Mouse (Mus musculus): ENCODE data around the gene E030018B13Rik.

E030018B13Rik gene

GRCm38 (mm10) chr7:63936188-63936985, 19.7 kb downstream of the E030018B13Rik start:
- peak; percentile 76 for DNase-seq (ENCODE audit: extremely low read depth, insufficient read length, low spot score)

DNA sequence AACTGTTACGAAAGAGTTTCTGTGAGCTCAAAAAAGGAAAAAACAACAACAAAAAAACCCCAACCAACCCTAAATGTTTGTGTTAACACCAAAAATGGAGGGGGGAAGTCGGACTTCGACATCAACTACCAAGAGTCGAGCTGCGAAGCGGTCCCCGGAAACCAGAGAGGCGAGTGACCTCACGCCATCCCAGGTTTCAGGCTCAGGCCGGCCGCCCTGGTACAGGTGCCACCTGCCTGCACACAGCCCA, 20.3 kb downstream of the E030018B13Rik start:
- no peak for DNase-seq (ENCODE audit: extremely low read depth, insufficient read length, low spot score)

- DNase-seq (ENCODE audit: extremely low read depth, insufficient read length, low spot score): peak; percentile 90
These were observed 20.8 kb downstream of the E030018B13Rik start for GRCm38 (mm10) chr7:63937236-63938065.

- DNase-seq (ENCODE audit: extremely low read depth, insufficient read length, low spot score): no peak
These were observed 21.6 kb downstream of the E030018B13Rik start for GRCm38 (mm10) chr7:63938066-63938913.

GRCm38 (mm10) chr7:63938914-63939396, 22.3 kb downstream of the E030018B13Rik start, which contains the start of gene Klf13:
Gene Klf13 (minus strand): TSS chr7:63938915.
- peak; percentile 100 for DNase-seq (ENCODE audit: extremely low read depth, insufficient read length, low spot score)

DNA sequence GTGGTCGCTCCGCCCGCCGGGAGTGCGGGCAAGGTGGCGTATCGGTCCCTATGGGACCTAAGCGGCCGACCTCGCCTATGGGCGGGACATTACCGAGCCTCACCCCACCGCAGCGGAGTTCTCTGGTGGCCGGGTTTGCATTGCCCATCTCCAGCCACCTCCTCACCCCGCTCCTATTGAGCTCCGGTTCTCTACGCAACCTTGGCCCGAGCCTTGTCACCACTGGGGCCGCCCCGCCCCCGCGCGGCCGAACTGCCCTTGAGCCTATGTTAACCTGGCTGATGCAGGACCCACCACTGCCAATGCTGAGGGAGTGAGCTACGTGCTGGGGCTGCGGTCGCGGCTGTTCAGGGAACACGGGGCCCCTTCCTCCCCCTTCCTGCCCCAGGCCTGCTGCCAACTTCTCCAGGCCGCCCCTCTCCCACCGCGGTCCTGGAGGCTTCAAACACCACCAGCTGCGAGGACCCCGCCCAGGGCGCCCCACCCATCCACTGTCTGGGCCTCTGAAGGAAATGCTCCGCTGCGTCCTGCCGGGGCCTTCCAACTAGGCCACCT, 22.8 kb downstream of the E030018B13Rik start:
- peak; percentile 93 for DNase-seq (ENCODE audit: extremely low read depth, insufficient read length, low spot score)

- peak; percentile 62 for DNase-seq (ENCODE audit: extremely low read depth, insufficient read length, low spot score)
These were observed 23.7 kb downstream of the E030018B13Rik start for GRCm38 (mm10) chr7:63940321-63940720.

GRCm38 (mm10) chr7:63941050-63941449, 24.4 kb downstream of the E030018B13Rik start:
- no peak for DNase-seq (ENCODE audit: extremely low read depth, insufficient read length, low spot score)

DNA sequence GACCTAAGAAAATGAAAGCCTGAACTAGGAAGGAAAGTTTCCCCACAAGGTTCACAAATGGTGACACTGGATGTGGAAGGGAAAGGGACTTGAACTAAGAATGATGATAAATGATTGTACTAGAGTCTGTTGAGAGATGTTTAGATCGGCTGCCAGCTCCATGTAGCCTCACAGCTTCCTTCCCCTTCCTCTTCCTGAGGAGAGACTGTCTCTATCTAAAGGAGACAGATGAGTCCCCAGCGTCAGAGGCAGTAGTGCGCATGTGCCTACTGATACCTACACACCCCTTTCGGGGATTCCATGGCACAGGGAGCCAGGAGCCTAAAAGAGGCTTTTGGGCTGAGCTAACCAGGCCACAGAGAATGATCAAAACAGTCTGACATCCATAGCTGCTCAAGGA, 24.8 kb downstream of the E030018B13Rik start:
- DNase-seq (ENCODE audit: extremely low read depth, insufficient read length, low spot score): no peak

DNA sequence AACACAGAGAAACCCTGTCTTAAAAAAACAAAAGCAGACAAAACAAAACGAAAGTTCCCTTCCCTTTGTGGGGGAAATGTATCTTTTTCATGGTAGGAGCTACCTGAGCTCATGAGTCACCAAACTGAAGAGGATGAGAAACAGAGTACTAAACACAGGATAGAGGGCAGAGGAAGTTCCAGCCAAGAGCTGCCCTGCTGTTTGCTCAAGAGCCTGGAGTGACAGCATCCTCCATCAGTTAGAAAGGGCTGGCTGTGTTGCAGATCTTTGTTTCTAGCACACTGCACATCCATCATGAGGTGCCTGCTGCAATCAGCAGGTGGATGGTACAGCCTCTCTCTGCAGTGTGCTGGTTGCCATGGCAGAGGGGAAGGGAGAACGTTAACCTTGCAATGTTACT, 27.3 kb downstream of the E030018B13Rik start:
- DNase-seq (ENCODE audit: extremely low read depth, insufficient read length, low spot score): no peak

- no peak for DNase-seq (ENCODE audit: extremely low read depth, insufficient read length, low spot score)
These were observed 31.1 kb downstream of the E030018B13Rik start for GRCm38 (mm10) chr7:63947514-63948487.

DNA sequence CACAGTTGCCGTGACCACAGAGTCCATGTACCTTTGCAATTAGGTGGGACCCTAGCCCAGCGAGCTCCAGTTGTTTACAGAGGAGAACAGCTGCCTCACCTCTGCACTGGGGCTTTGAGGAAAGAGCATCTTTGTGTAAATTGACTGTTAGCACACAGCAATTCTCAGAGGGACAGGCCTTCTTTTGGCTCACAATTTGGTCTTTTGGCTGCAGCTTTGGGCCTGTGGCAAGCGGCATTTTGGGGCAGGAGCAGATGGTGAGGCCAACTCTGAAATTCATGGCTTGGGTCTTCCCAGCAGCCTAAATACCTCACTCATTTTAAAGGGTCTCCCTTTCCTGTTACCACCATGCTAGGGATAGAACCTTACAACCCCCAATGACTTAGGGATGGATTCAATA, 32.5 kb downstream of the E030018B13Rik start:
- DNase-seq (ENCODE audit: extremely low read depth, insufficient read length, low spot score): no peak

DNA sequence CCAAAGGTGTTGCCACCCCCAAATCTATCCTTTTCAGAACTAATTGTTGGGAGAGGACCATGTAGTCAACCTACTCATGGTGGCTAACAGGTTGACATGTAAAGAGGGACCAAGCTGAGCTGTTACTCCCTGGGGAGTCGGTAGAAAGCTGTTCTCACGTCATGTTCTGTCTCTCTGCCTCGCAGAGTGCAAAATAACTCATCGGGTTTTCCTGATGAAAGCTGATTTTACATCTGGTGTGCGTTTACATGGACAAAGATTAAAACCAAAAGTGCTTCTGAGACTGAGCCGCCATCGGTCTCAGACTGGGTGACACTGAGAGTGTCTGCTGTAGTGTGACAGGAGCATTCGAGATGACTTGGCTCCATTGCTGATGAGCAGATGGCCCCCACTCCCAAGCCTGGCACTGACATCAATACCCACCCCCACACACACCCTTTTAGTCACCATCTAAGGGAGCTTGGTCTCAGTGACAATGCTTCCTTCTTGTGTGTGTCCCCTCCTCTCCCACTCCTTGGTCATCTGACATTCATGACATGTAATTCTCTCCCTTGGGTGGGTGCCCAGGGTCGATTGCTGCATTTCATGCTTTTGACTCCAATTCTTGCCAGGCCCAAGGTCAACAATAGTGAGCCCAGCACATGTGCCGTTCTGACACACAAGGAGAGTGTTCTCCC, 34.4 kb downstream of the E030018B13Rik start:
- no peak for DNase-seq (ENCODE audit: extremely low read depth, insufficient read length, low spot score)

DNA sequence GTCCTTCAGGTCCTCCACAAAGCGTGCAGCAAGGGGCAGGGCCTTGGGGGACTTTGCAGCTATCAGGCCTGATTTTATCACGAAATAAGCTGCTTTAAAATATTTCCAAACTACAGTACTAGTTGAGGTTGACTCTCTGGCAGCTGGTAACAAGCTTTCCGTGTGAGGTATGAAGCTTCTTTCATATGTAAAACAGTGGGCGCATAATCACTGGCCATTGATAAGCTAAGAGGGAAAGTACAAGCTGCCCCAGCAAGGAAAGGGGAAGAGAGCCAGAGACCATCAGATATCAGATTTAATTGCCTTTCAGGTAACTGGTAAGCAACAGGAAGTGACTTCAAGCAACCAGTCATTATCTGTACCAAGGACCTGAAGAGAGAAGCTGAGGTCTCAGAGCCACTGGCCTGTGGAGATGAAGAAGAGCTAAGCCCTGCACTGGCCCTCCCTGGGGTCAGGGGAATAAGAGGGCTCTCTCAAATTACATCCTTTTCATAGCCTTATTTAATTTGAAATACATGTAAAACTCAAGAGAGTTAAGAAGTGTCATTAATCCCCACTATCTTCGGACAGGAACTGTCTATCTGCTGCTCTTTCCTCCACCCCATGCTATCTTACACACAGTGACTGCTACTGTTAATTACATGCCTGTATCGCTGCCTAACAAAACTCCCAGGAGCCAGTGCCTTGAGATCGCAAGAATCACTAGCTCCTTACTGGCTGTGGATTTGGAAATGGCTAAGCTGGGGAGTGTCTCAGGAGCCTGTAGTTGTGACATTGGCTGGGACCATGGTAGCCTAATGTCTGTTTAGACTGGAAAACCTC, 35.6 kb downstream of the E030018B13Rik start:
- DNase-seq (ENCODE audit: extremely low read depth, insufficient read length, low spot score): no peak

DNA sequence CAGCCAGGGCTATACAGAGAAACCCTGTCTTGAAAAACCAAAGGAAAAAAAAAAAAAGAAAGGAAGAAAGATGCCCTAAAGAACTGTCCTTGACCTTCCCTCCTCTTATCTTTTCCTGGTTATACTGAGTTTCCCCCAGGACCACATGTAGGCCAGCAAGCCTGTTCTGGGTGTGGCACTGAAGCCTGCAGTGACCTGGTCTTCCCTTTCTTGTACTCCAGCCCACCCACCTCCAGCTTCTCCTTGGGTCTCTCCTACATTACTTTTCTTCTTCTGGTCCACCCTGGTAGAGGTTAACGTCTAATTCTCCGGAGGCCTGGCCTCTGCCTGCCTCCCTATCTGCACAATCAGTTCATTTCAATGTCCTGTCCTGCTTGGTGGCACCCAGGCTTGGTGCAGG, 38.8 kb downstream of the E030018B13Rik start:
- no peak for DNase-seq (ENCODE audit: extremely low read depth, insufficient read length, low spot score)

- no peak for DNase-seq (ENCODE audit: extremely low read depth, insufficient read length, low spot score)
These were observed 39.6 kb downstream of the E030018B13Rik start for GRCm38 (mm10) chr7:63956138-63956823.

GRCm38 (mm10) chr7:63956981-63957713, 40.5 kb downstream of the E030018B13Rik start:
- no peak for DNase-seq (ENCODE audit: extremely low read depth, insufficient read length, low spot score)

All from 3134 (cell line).